Mouse (Mus musculus) heart, postnatal 0 days (tissue): ENCODE data around the gene Olfr156.

ENCODE experiments used
- CTCF ChIP-seq: IDR thresholded peaks from 2 replicates; pipeline ENCODE4 v1.5.1; 2016; ENCODE audit warnings: antibody characterized with exemption, control low read depth, low read depth
- EP300 ChIP-seq: IDR thresholded peaks from 2 replicates; pipeline ENCODE4 v1.6.1; 2016; ENCODE audit warnings: antibody characterized with exemption, low read depth

GRCm38 (mm10) chr4:43834749-43835148, 11.1 kb upstream of the Olfr156 start:
- TF ChIP-seq CTCF (no peak), EP300 (no peak)
